Comparison of ENCODE assay signal across 11 mouse cellular contexts in the genomic region with DNA sequence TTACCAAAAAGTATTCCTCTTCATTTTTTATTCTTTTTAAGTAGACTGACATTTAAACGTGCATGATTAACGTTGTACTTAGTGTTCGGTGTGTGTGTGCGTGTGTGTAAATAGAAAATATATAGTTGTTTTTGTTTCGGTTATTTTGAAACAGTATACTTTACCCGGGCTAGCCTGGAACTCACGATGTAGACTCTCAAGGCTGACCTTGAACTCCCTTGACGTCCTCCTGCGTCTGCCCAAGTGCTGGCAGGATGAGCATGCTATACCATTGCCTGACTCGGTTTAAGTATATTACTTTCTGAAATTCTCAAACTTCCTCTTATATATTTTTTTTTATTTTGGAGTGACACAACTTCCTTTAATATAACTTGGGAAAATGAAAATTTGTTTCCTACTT. TPM values are rescaled to one million over a fixed set of nuclear protein-coding genes. Genes with fewer than 3 reads are reported as not detected.
DNase-seq lines count a peak whose midpoint lies in the region; ATAC-seq lines count a peak whose summit lies in the region.
"Had no signal": no experiment of that assay in that cellular context is flagged by ENCODE, and none has a peak within 500 bp of the region (broad histone marks: within the 10 kb centered on the region; RNA-seq: fewer than 3 reads in every experiment).

No protein-coding gene starts in this region.

- peaks cover 31% of the 10 kb centered on the region; the same call in 1 of the 2 replicates for H3K36me3 ChIP-seq in hindbrain, embryonic 12.5 days
- H3K36me3 ChIP-seq in hindbrain, embryonic 11.5 days (ENCODE audit: control insufficient read depth, insufficient read depth, low read length): peaks cover 3% of the 10 kb centered on the region; the same call in 1 of the 2 replicates
- peaks cover 27% of the 10 kb centered on the region for H3K36me3 ChIP-seq in embryonic facial prominence, embryonic 12.5 days
- H3K36me3 ChIP-seq in liver, embryonic 11.5 days (ENCODE audit: control insufficient read depth, insufficient read depth, low read length): peaks cover 18% of the 10 kb centered on the region

- no peak overlapping the region for H3K27ac ChIP-seq in hindbrain, embryonic 12.5 days
- H3K27ac ChIP-seq in hindbrain, embryonic 11.5 days (ENCODE audit: low read depth, low read length): no peak overlapping the region
- H3K27ac ChIP-seq in embryonic facial prominence, embryonic 12.5 days: no peak overlapping the region
- H3K27ac ChIP-seq in liver, embryonic 11.5 days (ENCODE audit: low read depth, low read length): no peak overlapping the region

- H3K9ac ChIP-seq in hindbrain, embryonic 12.5 days: no peak overlapping the region
- no peak overlapping the region for H3K9ac ChIP-seq in hindbrain, embryonic 11.5 days (ENCODE audit: low read depth, low read length)
- H3K9ac ChIP-seq in embryonic facial prominence, embryonic 12.5 days: no peak overlapping the region
- no peak overlapping the region for H3K9ac ChIP-seq in liver, embryonic 11.5 days (ENCODE audit: low read depth, low read length)

- ATAC-seq in hindbrain, embryonic 12.5 days (ENCODE audit: low FRiP score): no peak
- no peak for ATAC-seq in hindbrain, embryonic 11.5 days (ENCODE audit: low FRiP score)
- ATAC-seq in embryonic facial prominence, embryonic 12.5 days (ENCODE audit: insufficient number of reproducible peaks, insufficient read depth, low FRiP score, low TSS enrichment): no peak
- ATAC-seq in liver, embryonic 11.5 days (replicated peaks; ENCODE audit: low FRiP score): no peak

- no peak overlapping the region for H3K4me3 ChIP-seq in hindbrain, embryonic 12.5 days
- H3K4me3 ChIP-seq in hindbrain, embryonic 11.5 days (ENCODE audit: low read depth, low read length): no peak overlapping the region
- H3K4me3 ChIP-seq in embryonic facial prominence, embryonic 12.5 days: no peak overlapping the region
- H3K4me3 ChIP-seq in liver, embryonic 11.5 days (ENCODE audit: low read depth, low read length): peak overlapping the region; percentile 93; the same call in 1 of the 2 replicates

- H3K27me3 ChIP-seq in hindbrain, embryonic 12.5 days: no peaks in the 10 kb centered on the region
- no peaks in the 10 kb centered on the region for H3K27me3 ChIP-seq in hindbrain, embryonic 11.5 days (ENCODE audit: control insufficient read depth, insufficient read depth, low read length)
- no peaks in the 10 kb centered on the region for H3K27me3 ChIP-seq in embryonic facial prominence, embryonic 12.5 days
- H3K27me3 ChIP-seq in liver, embryonic 11.5 days (replicated peaks; ENCODE audit: control insufficient read depth, insufficient read depth, low read length): no peaks in the 10 kb centered on the region

- no peak for DNase-seq in hindbrain, embryonic 11.5 days (ENCODE audit: low spot score)
- DNase-seq in 416B (ENCODE audit: low read depth): peak; percentile 51
- DNase-seq in liver, embryonic 11.5 days (ENCODE audit: low spot score): no peak
- no peak for DNase-seq in urinary bladder, adult 18-20 months (ENCODE audit: low spot score in 2 of 2)
- no peak for DNase-seq in left cerebral cortex, postnatal 36 days (ENCODE audit: low spot score in 2 of 2)
- no peak for DNase-seq in left cerebral cortex, adult 9 months (ENCODE audit: low spot score in 2 of 2)
- DNase-seq: adrenal gland, adult 2 months; cerebellum, adult 2 months; kidney, adult 2 months had no signal

- WGBS in hindbrain, embryonic 12.5 days: 85% methylated on average over 10 of the region's 10 CpGs
- 81% methylated on average over 10 of the region's 10 CpGs for WGBS in hindbrain, embryonic 11.5 days
- 79% methylated on average over 10 of the region's 10 CpGs for whole genome bisulfite sequencing in embryonic facial prominence, embryonic 12.5 days
- WGBS in liver, embryonic 11.5 days: 83% methylated on average over 10 of the region's 10 CpGs

- intact Hi-C loops in left cerebral cortex, postnatal 36 days (cut with DNase I): loop anchor here (5.0 kb wide), 2 partner anchors 51 to 119 kb away; partner anchors contain the start of genes 2700049A03Rik and Timm9

- no peaks in the 10 kb centered on the region for H3K9me3 ChIP-seq in hindbrain, embryonic 12.5 days (replicated peaks)
- H3K9me3 ChIP-seq in hindbrain, embryonic 11.5 days (ENCODE audit: control insufficient read depth, low read length): no peaks in the 10 kb centered on the region
- H3K9me3 ChIP-seq in embryonic facial prominence, embryonic 12.5 days: no peaks in the 10 kb centered on the region
- H3K9me3 ChIP-seq in liver, embryonic 11.5 days (ENCODE audit: control insufficient read depth, low read length): no peaks in the 10 kb centered on the region

- H3K4me1 ChIP-seq in hindbrain, embryonic 12.5 days: peaks cover 15% of the 10 kb centered on the region
- H3K4me1 ChIP-seq in hindbrain, embryonic 11.5 days (replicated peaks; ENCODE audit: control insufficient read depth, insufficient read depth, low read length): no peaks in the 10 kb centered on the region
- H3K4me1 ChIP-seq in embryonic facial prominence, embryonic 12.5 days: peaks cover 10% of the 10 kb centered on the region; the same call in 1 of the 2 replicates
- H3K4me1 ChIP-seq in liver, embryonic 11.5 days (replicated peaks; ENCODE audit: control insufficient read depth, insufficient read depth, low read length): peaks cover 11% of the 10 kb centered on the region

- peak overlapping the region; percentile 60; the same call in 1 of the 2 replicates for H3K4me2 ChIP-seq in hindbrain, embryonic 12.5 days (replicated peaks)
- H3K4me2 ChIP-seq in hindbrain, embryonic 11.5 days (replicated peaks; ENCODE audit: low read depth, low read length): no peak overlapping the region
- peak overlapping the region; percentile 60; the same call in 1 of the 2 replicates for H3K4me2 ChIP-seq in embryonic facial prominence, embryonic 12.5 days (replicated peaks)
- peak overlapping the region; percentile 82 for H3K4me2 ChIP-seq in liver, embryonic 11.5 days

RNA-seq across cellular contexts. Expression of gene Arid4a, which starts 2.0 kb away (rescaled TPM):
- polyA plus RNA-seq in hindbrain, embryonic 12.5 days (2016; fragmentation: Nextera tagmentation; extraction: Ambion mirVana): 35.1 and 36.4 TPM in 2 replicates
- 32.8 and 38.4 TPM in 2 replicates for polyA plus RNA-seq in hindbrain, embryonic 11.5 days (2014; fragmentation: Nextera tagmentation; extraction: Ambion mirVana)
- polyA plus RNA-seq in embryonic facial prominence, embryonic 12.5 days (2016; fragmentation: Nextera tagmentation; extraction: Ambion mirVana): 33.1 and 34.0 TPM in 2 replicates
- polyA plus RNA-seq in liver, embryonic 11.5 days (2014; fragmentation: Nextera tagmentation; extraction: Ambion mirVana): 31.6 and 32.5 TPM in 2 replicates
- total RNA-seq in left cerebral cortex, postnatal 36 days (2021): 10 to 100 TPM; 32.0 to 36.5 TPM

RNA-seq across cellular contexts. Expression of gene Psma3, which starts 43.4 kb away (rescaled TPM):
- 509 and 532 TPM in 2 replicates for polyA plus RNA-seq in hindbrain, embryonic 12.5 days (2016; fragmentation: Nextera tagmentation; extraction: Ambion mirVana)
- 683 and 711 TPM in 2 replicates for polyA plus RNA-seq in hindbrain, embryonic 11.5 days (2014; fragmentation: Nextera tagmentation; extraction: Ambion mirVana)
- polyA plus RNA-seq in embryonic facial prominence, embryonic 12.5 days (2016; fragmentation: Nextera tagmentation; extraction: Ambion mirVana): 621 and 638 TPM in 2 replicates
- 602 and 638 TPM in 2 replicates for polyA plus RNA-seq in liver, embryonic 11.5 days (2014; fragmentation: Nextera tagmentation; extraction: Ambion mirVana)
- total RNA-seq in left cerebral cortex, postnatal 36 days (2021): 100 to 1,000 TPM; 175 to 184 TPM
